ENCODE assay signal across 9 mouse cellular contexts in genomic region chr11:9347724-9348123, GRCm38 (mm10).
DNase-seq lines count a peak whose midpoint lies in the region; ATAC-seq and TF ChIP-seq lines count a peak whose summit lies in the region.
"Had no signal": no experiment of that assay in that cellular context is flagged by ENCODE, and none has a peak within 500 bp of the region (broad histone marks: within the 10 kb centered on the region; RNA-seq: fewer than 3 reads in every experiment).

No protein-coding gene starts in this region.

- no peaks in the 10 kb centered on the region for H3K27me3 ChIP-seq in heart, postnatal 0 days (ENCODE audit: control insufficient read depth, insufficient read depth, low read length)
- H3K27me3 ChIP-seq in thymus, adult 2 months (ENCODE audit: control insufficient read depth, insufficient read depth, low read length) = no peaks in the 10 kb centered on the region
- H3K27me3 ChIP-seq: lung, embryonic 15.5 days had no signal

- peak; percentile 27; the same call in 1 of the 2 replicates for TF ChIP-seq CTCF in heart, postnatal 0 days (IDR thresholded peaks at IDR 0.05; ENCODE audit: low read depth)
- TF ChIP-seq CTCF in thymus, adult 2 months (IDR thresholded peaks at IDR 0.05; ENCODE audit: borderline replicate concordance, control insufficient read depth, extremely low read depth, insufficient read depth, low read length, poor library complexity) = no peak

- no peak overlapping the region for H3K27ac ChIP-seq in heart, postnatal 0 days (ENCODE audit: low read depth)
- H3K27ac ChIP-seq in thymus, adult 2 months (ENCODE audit: control insufficient read depth, insufficient read depth, low read length) = no peak overlapping the region
- H3K27ac ChIP-seq: lung, embryonic 15.5 days had no signal

- TF ChIP-seq POLR2A in thymus, adult 2 months (IDR thresholded peaks at IDR 0.05; ENCODE audit: control insufficient read depth, extremely low read depth, insufficient read depth, low read length, poor library complexity) = no peak

- WGBS in heart, postnatal 0 days = 35% methylated on average over 3 of the region's 3 CpGs
- 62% methylated on average over 3 of the region's 3 CpGs for WGBS in thymus, adult 2 months

- H3K9ac ChIP-seq in heart, postnatal 0 days (replicated peaks; ENCODE audit: low read depth, low read length) = no peak overlapping the region
- H3K9ac ChIP-seq: lung, embryonic 15.5 days had no signal

- TF ChIP-seq EP300 in heart, postnatal 0 days (IDR thresholded peaks at IDR 0.05; ENCODE audit: low read depth) = no peak

- ATAC-seq in heart, postnatal 0 days (ENCODE audit: insufficient read depth, low read depth) = no peak
- peak; percentile 77; the same call in 1 of the 2 replicates for ATAC-seq in frontal cortex, adult (ENCODE audit: low TSS enrichment)
- 0 out of 2 replicates have a peak, but pooled peaks have one; percentile 33 for ATAC-seq in megakaryocyte, adult 5-6 weeks (ENCODE audit: poor library complexity, severe bottlenecking)

- no peaks in the 10 kb centered on the region for H3K9me3 ChIP-seq in heart, postnatal 0 days (replicated peaks; ENCODE audit: control insufficient read depth, low read length)
- H3K9me3 ChIP-seq: lung, embryonic 15.5 days had no signal

- H3K4me1 ChIP-seq in heart, postnatal 0 days (ENCODE audit: control insufficient read depth, insufficient read depth) = no peaks in the 10 kb centered on the region
- no peaks in the 10 kb centered on the region for H3K4me1 ChIP-seq in thymus, adult 2 months (replicated peaks; ENCODE audit: control insufficient read depth, insufficient read depth, low read length)
- H3K4me1 ChIP-seq: lung, embryonic 15.5 days had no signal

- no peak overlapping the region for H3K4me2 ChIP-seq in heart, postnatal 0 days (ENCODE audit: low read depth, low read length)
- H3K4me2 ChIP-seq: lung, embryonic 15.5 days had no signal

- no peaks in the 10 kb centered on the region for H3K36me3 ChIP-seq in heart, postnatal 0 days (replicated peaks; ENCODE audit: control insufficient read depth, insufficient read depth, low read length)
- H3K36me3 ChIP-seq in thymus, adult 2 months (ENCODE audit: control insufficient read depth, insufficient read depth, low read length) = no peaks in the 10 kb centered on the region
- H3K36me3 ChIP-seq: lung, embryonic 15.5 days had no signal

- H3K4me3 ChIP-seq in heart, postnatal 0 days (ENCODE audit: low read depth, low read length) = no peak overlapping the region
- H3K4me3 ChIP-seq in thymus, adult 2 months (ENCODE audit: control insufficient read depth, insufficient read depth, low read length) = no peak overlapping the region
- H3K4me3 ChIP-seq: lung, embryonic 15.5 days had no signal

- DNase-seq in heart, postnatal 0 days (ENCODE audit: low spot score) = no peak
- no peak for DNase-seq in heart, adult 8-10 months (ENCODE audit: low spot score)
- peak; percentile 9 for DNase-seq in ovary, postnatal 14 days (ENCODE audit: low spot score)
- no peak for DNase-seq in ovary, adult 18-20 months (ENCODE audit: low spot score)
- DNase-seq in thymus, adult 2 months = no peak
- DNase-seq in thymus, postnatal 36 days = no peak
